Mouse (Mus musculus) c-Kit-negative CD71-positive TER-119-positive erythroid progenitor cells, embryonic 14.5 days (primary cell): Measurements from ENCODE around the gene Hspb3.

Source experiments
- DNase-seq: peaks from one replicate; pipeline ENCODE4 v3.0.0-alpha.2; 2013; ENCODE audit warnings: low read depth, low spot score

Gene Hspb3

DNA sequence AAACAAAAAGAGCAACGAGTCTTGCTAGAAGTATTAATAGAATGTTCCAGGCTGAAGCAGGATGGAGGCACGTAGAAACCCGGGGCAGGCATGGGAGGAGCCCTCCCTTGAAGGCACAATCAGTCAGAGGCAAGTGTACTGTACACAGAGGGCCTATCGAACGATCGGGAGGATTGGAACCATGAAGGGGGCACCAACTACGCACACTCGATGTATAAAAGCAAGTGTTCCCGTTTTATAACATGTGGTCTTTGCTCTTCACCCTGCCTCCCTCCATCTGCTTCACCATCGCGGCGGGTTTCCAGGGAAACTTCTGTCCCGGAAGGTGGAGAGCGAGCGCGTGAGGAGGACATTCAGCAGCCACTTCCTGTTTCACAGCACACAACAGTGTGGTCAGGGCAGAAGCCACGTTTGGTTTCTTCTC is 27.7 kb downstream of the Hspb3 start:
- no peak for DNase-seq

DNA sequence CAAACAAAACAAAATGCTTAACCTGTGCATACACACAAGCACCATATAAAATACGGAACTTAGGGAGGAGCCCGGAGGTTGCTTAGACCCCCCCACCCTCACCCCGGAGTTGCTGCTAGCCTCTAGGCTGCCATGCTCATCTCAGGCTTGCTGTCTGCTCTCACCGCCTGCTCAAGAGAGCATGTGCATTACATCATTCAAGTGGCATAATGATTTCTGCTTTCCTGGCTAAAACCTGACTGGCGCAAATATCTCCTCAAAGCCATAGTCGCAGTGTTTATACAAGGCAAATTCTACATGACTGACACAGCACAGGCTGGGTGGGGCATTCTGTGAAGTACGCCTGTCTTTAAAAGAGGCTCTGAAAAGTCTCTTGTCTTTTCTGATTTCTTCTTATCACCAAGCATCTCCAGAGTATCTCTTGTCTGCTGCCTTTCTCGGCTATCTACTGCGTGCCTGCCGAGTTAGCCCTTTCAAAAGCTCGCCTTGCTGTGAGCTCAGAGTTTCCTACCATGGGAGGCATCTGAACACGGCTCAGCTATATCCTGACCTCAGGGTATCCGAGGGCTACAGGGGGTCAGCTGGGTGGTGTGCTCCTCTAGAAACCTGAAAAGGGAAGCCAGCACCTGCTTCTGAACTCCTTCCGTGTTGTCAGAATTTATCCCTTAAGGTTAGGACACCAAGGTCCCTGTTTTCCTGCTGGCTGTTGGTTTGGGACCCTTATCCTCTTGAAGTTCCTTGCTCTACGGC is 28.6 kb downstream of the Hspb3 start:
- no peak for DNase-seq

DNA sequence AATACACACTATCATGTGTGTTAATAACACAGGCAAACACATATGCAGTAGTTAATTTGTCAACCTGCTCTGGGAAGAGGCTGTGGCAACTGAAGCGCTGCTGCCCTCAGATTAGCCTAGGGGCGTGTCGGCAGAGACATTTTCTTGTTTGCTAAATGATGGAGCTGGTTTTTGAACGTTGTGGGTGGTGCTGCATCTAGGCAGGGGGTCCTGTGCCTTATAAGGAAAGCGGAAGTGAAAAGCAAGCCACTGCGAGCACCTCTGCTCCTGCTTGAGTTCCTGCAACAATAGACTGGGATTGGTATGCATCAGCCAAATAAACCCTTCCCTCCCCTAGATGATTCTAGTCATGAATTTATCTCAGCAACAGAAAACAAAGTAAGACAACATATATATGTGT is 31.0 kb downstream of the Hspb3 start:
- no peak for DNase-seq

GRCm38 (mm10) chr13:113627601-113628000 is 35.9 kb downstream of the Hspb3 start:
- DNase-seq = no peak

GRCm38 (mm10) chr13:113622865-113623255 is 40.6 kb downstream of the Hspb3 start:
- DNase-seq = no peak

DNA sequence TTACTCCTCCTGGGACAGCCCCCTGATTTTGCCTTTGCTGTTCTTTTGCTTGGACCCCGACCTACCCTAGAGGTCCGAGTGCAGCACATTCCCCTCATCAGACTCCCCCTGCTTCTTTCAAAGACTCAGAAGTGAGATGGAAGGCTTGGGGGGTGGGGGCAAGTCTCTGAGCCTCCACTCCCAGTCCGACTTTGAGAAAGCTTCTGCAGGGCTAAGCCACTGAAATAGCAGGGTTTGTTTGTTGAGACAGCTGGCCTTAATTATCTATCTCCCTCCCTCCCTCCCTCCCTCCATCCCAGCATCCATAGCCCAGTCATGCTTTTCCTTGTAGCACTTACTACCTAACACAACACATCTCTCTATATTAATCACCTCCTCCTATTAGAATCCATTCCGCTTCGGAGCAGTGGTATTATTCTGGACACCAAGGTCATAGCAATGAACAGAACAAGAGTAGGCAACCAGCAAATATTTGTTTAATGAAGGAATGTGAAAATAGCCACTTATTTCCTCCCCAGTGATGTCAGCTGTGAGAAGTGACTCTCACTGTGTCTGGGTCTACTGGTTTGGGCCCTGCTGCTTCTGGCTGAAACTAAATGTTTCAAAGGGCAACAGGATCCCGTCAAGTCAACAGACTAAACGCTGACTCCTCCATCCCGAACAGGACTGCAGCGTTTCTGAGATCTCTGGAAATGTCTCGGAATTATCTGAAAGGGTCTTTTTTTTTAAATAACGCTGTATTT is 41.2 kb downstream of the Hspb3 start:
- DNase-seq = no peak

DNA sequence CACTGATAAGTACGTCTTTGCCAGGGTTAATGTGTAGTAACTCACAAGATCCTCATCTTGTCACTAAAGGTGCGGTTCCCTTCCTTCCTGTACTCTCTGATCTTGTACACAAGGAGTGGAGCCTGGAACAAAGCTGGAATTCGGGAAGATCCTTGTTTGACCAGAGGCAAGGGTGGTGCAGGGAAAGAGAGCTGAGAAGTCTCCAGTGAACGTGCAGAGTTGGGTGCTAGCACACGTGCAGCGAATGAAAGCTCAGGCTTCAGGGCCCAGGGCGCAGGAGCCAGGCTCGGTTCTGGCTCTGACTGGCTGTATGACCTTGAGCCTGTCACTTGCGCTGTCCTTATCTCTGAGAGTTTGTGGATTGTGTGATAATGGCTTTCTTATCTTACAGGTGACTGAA is 44.5 kb downstream of the Hspb3 start:
- DNase-seq = no peak

DNA sequence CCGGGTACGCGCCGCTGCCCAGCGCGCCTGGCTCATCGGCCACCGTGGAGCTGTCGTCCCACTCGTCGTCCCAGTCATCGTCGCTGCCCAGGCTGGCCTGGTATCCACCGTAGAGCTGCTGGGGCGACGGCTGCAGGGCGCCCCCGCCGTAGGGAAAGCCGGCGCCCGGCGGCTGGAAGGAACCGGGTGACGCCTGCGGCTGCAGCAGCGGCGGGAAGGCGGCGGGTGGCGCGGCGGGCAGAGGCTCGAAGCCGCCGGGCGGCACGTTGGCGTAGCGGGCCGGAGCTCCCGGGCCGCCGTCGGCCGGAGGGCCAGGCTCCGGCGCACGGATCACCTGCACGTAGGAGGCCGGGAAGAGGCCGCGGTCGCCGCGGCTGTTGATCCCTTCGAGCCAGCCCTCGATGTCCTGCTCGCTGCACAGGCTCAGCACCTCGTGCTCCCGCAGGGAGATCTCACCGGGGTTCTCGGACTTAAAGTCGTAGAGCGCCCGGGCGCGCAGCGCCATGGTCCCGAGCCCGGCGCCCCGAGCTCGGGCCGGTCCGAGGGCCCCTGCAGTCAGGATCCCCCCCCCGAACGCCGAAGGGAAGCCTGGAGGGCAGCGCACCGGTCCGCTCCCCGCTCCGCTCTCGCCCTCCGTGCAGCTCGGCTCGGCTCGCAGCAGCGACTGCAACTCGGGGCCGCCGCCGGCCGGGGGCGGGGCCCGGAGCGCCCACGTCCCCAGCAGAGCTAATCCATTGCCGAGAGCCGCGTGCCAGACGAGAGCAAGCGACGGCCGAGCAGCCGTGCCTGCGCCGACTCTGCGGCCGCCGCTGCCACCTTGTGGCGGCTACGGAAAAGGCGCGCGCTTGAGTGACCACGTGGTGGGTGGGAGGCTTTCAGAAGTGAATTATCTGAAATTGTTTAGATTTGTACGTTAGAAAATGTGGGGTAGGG is 45.3 kb downstream of the Hspb3 start, which contains the start of gene Snx18:
TSS of gene Snx18 (minus strand) at position 674 of the 933 bp plus-strand sequence.
- peak; percentile 56 for DNase-seq

GRCm38 (mm10) chr13:113617338-113617890 is 46.1 kb downstream of the Hspb3 start:
- no peak for DNase-seq

GRCm38 (mm10) chr13:113616751-113617337 is 46.6 kb downstream of the Hspb3 start:
- DNase-seq = no peak

DNA sequence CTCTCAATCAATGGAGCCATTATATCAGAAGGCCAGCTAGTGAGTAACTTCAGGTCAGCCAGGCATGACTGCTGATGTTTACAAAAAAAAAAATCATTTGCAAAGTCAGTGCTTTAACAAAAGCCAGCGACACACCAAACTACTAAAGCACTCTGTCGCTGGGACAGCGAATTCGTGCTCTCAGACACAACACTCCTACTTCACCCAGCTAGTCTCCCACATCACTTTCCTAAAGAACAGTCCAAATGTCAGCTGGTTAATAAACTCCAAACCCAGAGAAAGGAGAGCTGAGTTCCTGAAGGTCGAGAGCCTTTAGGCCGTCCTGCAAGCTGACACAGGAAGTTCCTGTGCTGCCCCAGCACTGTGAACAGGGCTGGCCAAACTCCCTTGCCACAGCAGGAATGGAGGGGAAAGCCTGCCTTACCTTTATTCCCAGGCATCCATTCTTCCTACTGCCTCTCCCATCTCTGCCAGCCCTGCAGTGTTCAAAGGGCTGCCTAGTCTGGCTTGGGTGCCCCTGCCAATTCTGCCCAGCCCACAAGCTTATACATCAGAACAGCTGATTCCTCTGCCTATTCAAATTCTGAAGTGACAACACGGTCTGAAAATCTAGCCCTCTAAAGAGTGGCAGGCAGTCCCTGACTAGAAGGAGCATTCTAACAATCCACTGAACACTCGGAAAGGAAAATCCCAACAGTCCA is 47.4 kb downstream of the Hspb3 start:
- DNase-seq = no peak

DNA sequence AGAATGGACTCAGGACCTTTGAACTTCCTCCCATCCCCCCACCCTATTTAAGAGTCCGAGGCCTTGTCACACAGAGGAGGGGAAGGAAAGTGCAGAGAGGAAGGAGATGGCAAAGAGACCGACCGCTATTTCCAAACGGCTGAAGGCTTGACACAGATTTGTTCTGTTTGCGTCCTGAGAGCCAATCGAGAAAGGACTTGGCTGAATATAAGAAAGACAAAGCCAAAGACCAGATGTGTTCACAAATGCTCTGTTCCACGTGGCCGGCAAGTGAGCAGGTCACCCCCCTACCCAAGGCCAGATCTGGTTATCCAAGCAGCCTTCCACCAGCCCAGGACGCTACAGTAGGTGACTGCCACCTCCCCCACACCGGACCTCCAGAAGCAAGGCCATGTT is 47.9 kb downstream of the Hspb3 start:
- no peak for DNase-seq

DNA sequence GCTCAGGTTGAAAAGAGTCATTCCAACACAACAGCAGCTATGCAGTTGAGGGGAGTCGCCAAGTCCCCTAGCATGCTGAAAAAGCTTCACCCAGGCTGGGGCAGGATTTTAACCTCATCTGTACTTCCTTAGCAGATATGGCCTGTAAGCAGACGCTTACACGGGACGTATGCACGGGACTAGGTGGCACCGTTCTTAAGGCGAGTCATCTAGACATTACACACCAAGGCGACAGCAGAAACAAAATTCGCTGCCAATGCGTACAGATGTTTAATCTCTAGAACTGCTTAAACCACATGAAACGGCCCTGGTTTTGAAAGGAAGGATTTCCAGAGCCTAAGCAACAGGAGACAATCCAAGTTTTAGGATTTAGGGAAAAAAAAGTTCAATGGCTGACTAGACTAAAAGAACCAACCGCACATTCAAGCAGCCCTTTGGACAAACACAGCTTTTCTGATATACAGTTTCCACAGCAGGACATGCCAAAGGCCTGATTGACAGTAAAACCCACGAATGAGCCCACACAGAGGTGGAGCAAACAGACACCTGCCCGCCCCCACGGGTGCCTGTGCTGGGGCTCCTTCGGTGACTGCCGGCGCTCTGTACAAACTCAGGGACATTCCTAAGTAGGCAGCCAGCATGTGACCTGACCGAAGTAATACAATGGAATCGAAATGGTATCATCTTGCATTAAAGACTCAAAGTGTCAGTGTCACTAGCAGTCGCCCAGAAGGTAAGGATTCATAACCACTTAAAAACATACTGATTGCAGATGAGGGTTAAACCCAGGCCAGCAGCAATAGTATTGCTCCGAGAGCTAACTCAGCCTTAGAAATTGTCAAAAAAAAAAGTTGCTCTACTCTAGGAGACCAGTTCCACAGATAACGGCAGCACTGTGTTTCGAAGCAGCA is 48.6 kb downstream of the Hspb3 start:
- no peak for DNase-seq

- no peak for DNase-seq
These were observed 49.6 kb downstream of the Hspb3 start for GRCm38 (mm10) chr13:113613882-113614281.

- no peak for DNase-seq
These were observed 50.1 kb downstream of the Hspb3 start for GRCm38 (mm10) chr13:113613341-113613740.
